Mouse (Mus musculus): Measurements from ENCODE around the gene Rhbdd1. TPM values are rescaled to one million over a fixed set of nuclear protein-coding genes. Genes with fewer than 3 reads are reported as not detected.

The Rhbdd1 gene
- polyA plus RNA-seq, 1 experiment: 7.0 TPM

GRCm38 (mm10) chr1:82361240-82361639 is 45.0 kb downstream of the Rhbdd1 start:
- no peak for DNase-seq (ENCODE audit: extremely low spot score in 1 of 2, low spot score in 1 of 2)

- peak in 1 of 2 experiments; percentile 55 for DNase-seq (ENCODE audit: extremely low spot score in 1 of 2, low spot score in 1 of 2)
These were observed 45.9 kb downstream of the Rhbdd1 start for GRCm38 (mm10) chr1:82362165-82362564.

- DNase-seq (ENCODE audit: extremely low spot score in 1 of 2, low spot score in 1 of 2): no peak
These were observed 47.8 kb downstream of the Rhbdd1 start for GRCm38 (mm10) chr1:82364047-82364446.

- no peak for DNase-seq (ENCODE audit: extremely low spot score in 1 of 2, low spot score in 1 of 2)
These were observed 48.2 kb downstream of the Rhbdd1 start for GRCm38 (mm10) chr1:82364468-82364867.

- no peak for DNase-seq (ENCODE audit: extremely low spot score in 1 of 2, low spot score in 1 of 2)
These were observed 55.6 kb downstream of the Rhbdd1 start for GRCm38 (mm10) chr1:82371636-82372428.

- DNase-seq (ENCODE audit: extremely low spot score in 1 of 2, low spot score in 1 of 2): no peak
These were observed 57.7 kb downstream of the Rhbdd1 start for GRCm38 (mm10) chr1:82373924-82374323.

GRCm38 (mm10) chr1:82374831-82375358 is 58.6 kb downstream of the Rhbdd1 start:
- no peak for DNase-seq (ENCODE audit: extremely low spot score in 1 of 2, low spot score in 1 of 2)

GRCm38 (mm10) chr1:82375452-82375851 is 59.2 kb downstream of the Rhbdd1 start:
- DNase-seq (ENCODE audit: extremely low spot score in 1 of 2, low spot score in 1 of 2): no peak

- no peak for DNase-seq (ENCODE audit: extremely low spot score in 1 of 2, low spot score in 1 of 2)
These were observed 65.7 kb downstream of the Rhbdd1 start for GRCm38 (mm10) chr1:82381946-82382345.

- no peak for DNase-seq (ENCODE audit: extremely low spot score in 1 of 2, low spot score in 1 of 2)
These were observed 67.9 kb downstream of the Rhbdd1 start for GRCm38 (mm10) chr1:82384106-82384505.

GRCm38 (mm10) chr1:82385054-82385453 is 68.8 kb downstream of the Rhbdd1 start:
- DNase-seq (ENCODE audit: extremely low spot score in 1 of 2, low spot score in 1 of 2): no peak

GRCm38 (mm10) chr1:82385827-82386230 is 69.6 kb downstream of the Rhbdd1 start:
- DNase-seq (ENCODE audit: extremely low spot score in 1 of 2, low spot score in 1 of 2): no peak

- DNase-seq (ENCODE audit: extremely low spot score in 1 of 2, low spot score in 1 of 2): no peak
These were observed 70.8 kb downstream of the Rhbdd1 start for GRCm38 (mm10) chr1:82386814-82387771.

- no peak for DNase-seq (ENCODE audit: extremely low spot score in 1 of 2, low spot score in 1 of 2)
These were observed 73.1 kb downstream of the Rhbdd1 start for GRCm38 (mm10) chr1:82389371-82389770.

- no peak for DNase-seq (ENCODE audit: extremely low spot score in 1 of 2, low spot score in 1 of 2)
These were observed 79.1 kb downstream of the Rhbdd1 start for GRCm38 (mm10) chr1:82395371-82395770.

GRCm38 (mm10) chr1:82407786-82408185 is 91.5 kb downstream of the Rhbdd1 start:
- no peak for DNase-seq (ENCODE audit: extremely low spot score in 1 of 2, low spot score in 1 of 2)

GRCm38 (mm10) chr1:82409271-82409670 is 93.0 kb downstream of the Rhbdd1 start:
- no peak for DNase-seq (ENCODE audit: extremely low spot score in 1 of 2, low spot score in 1 of 2)

GRCm38 (mm10) chr1:82410548-82410947 is 94.3 kb downstream of the Rhbdd1 start:
- no peak for DNase-seq (ENCODE audit: extremely low spot score in 1 of 2, low spot score in 1 of 2)

GRCm38 (mm10) chr1:82411521-82411920 is 95.3 kb downstream of the Rhbdd1 start:
- no peak for DNase-seq (ENCODE audit: extremely low spot score in 1 of 2, low spot score in 1 of 2)

- no peak for DNase-seq (ENCODE audit: extremely low spot score in 1 of 2, low spot score in 1 of 2)
These were observed 95.8 kb downstream of the Rhbdd1 start for GRCm38 (mm10) chr1:82412085-82412484.

- DNase-seq (ENCODE audit: extremely low spot score in 1 of 2, low spot score in 1 of 2): no peak
These were observed 98.3 kb downstream of the Rhbdd1 start for GRCm38 (mm10) chr1:82414434-82415045.

Measured in frontal cortex, adult 2 months (tissue).